Mouse (Mus musculus) C2C12 (cell line): Measurements from ENCODE around the gene Trim28.

ENCODE experiments used
- CEBPB ChIP-seq: IDR thresholded peaks from one replicate; pipeline ENCODE4 v1.6.1; 2011; ENCODE audit warnings: low read depth, mild to moderate bottlenecking, control low read depth, moderate library complexity
- CTCF ChIP-seq: IDR thresholded peaks from one replicate; pipeline ENCODE4 v1.5.1; 2011; ENCODE audit not compliant: control insufficient read depth, insufficient read depth, insufficient read length

GRCm38 (mm10) chr7:13041256-13041655 lies 42.3 kb downstream of the Trim28 start:
- TF ChIP-seq CTCF: no peak
- TF ChIP-seq CEBPB: no peak
